Mouse (Mus musculus) forebrain, postnatal 0 days (tissue): ENCODE results near the gene Iqck. TPM values are rescaled to one million over a fixed set of nuclear protein-coding genes. Genes with fewer than 3 reads are reported as not detected.

Experiments used
- ATAC-seq: fragments of 200-750 bp; cut with Nextera tagmentation; 2 replicates; pipeline ENCODE4 v1.8.0; 2017; ENCODE audit warnings: mild to moderate bottlenecking, moderate library complexity
- DNase-seq: peaks from one replicate; pipeline ENCODE4 v3.0.0-alpha.2; 2015
- H3K27ac ChIP-seq: fragments of 300-500 bp; sonication (generic); 2 replicates; pipeline ENCODE4 v1.5.1; 2014; ENCODE audit warnings: low read depth, mild to moderate bottlenecking, antibody characterized with exemption, low read length, moderate library complexity, mixed read lengths
- H3K27me3 ChIP-seq: fragments of 300-500 bp; sonication (generic); 2 replicates; pipeline ENCODE4 v1.6.1; 2014; ENCODE audit warnings: mild to moderate bottlenecking, low read length, mixed read lengths; ENCODE audit not compliant: insufficient read depth
- H3K36me3 ChIP-seq: fragments of 300-500 bp; sonication (generic); 2 replicates; pipeline ENCODE4 v1.6.1; 2014; ENCODE audit warnings: mild to moderate bottlenecking, moderate library complexity; ENCODE audit not compliant: insufficient read depth
- H3K4me1 ChIP-seq: fragments of 300-500 bp; sonication (generic); 2 replicates; pipeline ENCODE4 v1.6.1; 2014; ENCODE audit warnings: antibody characterized with exemption; ENCODE audit not compliant: insufficient read depth
- H3K4me2 ChIP-seq: fragments of 300-500 bp; sonication (generic); 2 replicates; pipeline ENCODE4 v1.6.1; 2014; ENCODE audit warnings: low read depth, mild to moderate bottlenecking, moderate library complexity
- H3K4me3 ChIP-seq: fragments of 300-500 bp; sonication (generic); 2 replicates; pipeline ENCODE4 v1.5.1; 2014; ENCODE audit warnings: low read depth, low read length, mixed read lengths
- H3K9ac ChIP-seq: fragments of 300-500 bp; sonication (generic); 2 replicates; pipeline ENCODE4 v1.6.1; 2014; ENCODE audit warnings: mild to moderate bottlenecking
- H3K9me3 ChIP-seq: fragments of 300-500 bp; sonication (generic); 2 replicates; pipeline ENCODE4 v1.6.1; 2016; ENCODE audit warnings: low read length
- CTCF ChIP-seq: sonication (generic); IDR thresholded peaks from 2 replicates; pipeline ENCODE4 v1.5.1; 2016; ENCODE audit warnings: antibody characterized with exemption, control low read depth, low read depth
- WGBS: fragments of 180-500 bp; shearing (Covaris S2); extraction: QIAGEN DNeasy Blood & Tissue Kit; methylation state at CpG from one replicate; pipeline ENCODE4 v1.1.7; 2014; 5-methylcytosine and 5-hydroxymethylcytosine counted together
- polyA plus RNA-seq: library from polyadenylated mRNA; unstranded; fragments of >200 nt; fragmentation: Nextera tagmentation; extraction: Ambion mirVana; gene quantifications from 2 replicates; pipeline ENCODE4 v1.2.1, GENCODE M21; 2015
- total RNA-seq: library from RNA; depleted of rRNA; stranded (reverse); fragments of >200 nt; gene quantifications from 2 replicates; pipeline ENCODE4 v1.2.3, GENCODE M21; 2014

The Iqck gene
- total and polyA plus RNA-seq, 2 experiments from 2014 or later, result 6.2 to 7.1 TPM

GRCm38 (mm10) chr7:118879466-118880029, 24.0 kb downstream of the Iqck start:
- ATAC-seq (peak; percentile 48; the same call in 1 of the 2 replicates), DNase-seq (no peak)
- Histone ChIP-seq H3K9ac (no peak overlapping the region), H3K4me2 (no peak overlapping the region), H3K36me3 (no peaks in the 10 kb centered on the region), H3K4me3 (no peak overlapping the region), H3K27ac (no peak overlapping the region), H3K9me3 (no peaks in the 10 kb centered on the region), H3K27me3 (no peaks in the 10 kb centered on the region), H3K4me1 (no peaks in the 10 kb centered on the region)
- 84% methylated on average over 3 of the region's 3 CpGs for WGBS
- peak; percentile 40; the same call in 1 of the 2 replicates for TF ChIP-seq CTCF

DNA sequence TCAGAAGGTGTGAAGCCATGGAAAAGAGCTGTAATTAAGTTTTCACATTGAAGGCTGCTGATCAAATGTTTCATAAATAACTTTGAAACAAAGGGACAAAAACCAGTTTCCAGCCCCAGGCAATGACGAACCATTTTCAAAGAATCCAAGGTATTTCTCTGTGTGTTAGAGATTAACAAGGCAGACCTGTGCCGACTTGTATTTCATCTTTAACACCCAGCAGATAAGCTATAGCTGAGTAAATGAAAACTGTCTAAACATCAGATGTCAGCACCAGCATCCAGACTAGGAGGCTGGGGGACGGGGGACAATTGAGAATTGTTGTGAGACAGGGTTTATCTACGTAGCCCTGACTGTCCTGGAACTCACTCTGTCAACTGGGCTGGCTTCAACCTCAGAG, 28.4 kb downstream of the Iqck start:
- no peak overlapping the region for H3K4me3 ChIP-seq
- H3K4me1 ChIP-seq, result no peaks in the 10 kb centered on the region
- no peak for TF ChIP-seq CTCF
- no peak overlapping the region for H3K27ac ChIP-seq
- no peak overlapping the region for H3K9ac ChIP-seq
- ATAC-seq (no peak), DNase-seq (no peak)
- H3K4me2 ChIP-seq, result no peak overlapping the region
- H3K9me3 ChIP-seq, result no peaks in the 10 kb centered on the region
- no peaks in the 10 kb centered on the region for H3K36me3 ChIP-seq
- 76% methylated on average over 4 of the region's 4 CpGs for WGBS
- no peaks in the 10 kb centered on the region for H3K27me3 ChIP-seq

DNA sequence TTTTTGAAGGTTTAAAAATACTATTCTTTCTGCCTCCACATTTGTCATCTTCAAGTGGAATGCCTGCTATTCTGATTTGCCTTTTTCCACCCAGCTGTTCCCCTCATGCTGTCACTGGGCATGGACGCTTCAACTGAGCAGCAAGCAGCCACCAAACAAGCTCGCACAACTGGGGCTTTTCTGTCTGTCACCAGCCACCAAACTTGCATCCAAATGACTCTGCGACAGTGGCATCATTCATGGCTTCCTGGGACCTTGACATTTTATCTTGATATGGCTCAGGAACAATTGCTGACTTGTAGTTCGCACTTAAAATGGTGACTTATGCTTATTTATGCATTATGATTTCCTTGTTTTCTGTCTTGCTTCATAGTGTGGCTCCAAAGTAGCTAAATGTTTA, 29.4 kb downstream of the Iqck start:
- 76% methylated on average over 4 of the region's 4 CpGs for WGBS
- TF ChIP-seq CTCF, result no peak

DNA sequence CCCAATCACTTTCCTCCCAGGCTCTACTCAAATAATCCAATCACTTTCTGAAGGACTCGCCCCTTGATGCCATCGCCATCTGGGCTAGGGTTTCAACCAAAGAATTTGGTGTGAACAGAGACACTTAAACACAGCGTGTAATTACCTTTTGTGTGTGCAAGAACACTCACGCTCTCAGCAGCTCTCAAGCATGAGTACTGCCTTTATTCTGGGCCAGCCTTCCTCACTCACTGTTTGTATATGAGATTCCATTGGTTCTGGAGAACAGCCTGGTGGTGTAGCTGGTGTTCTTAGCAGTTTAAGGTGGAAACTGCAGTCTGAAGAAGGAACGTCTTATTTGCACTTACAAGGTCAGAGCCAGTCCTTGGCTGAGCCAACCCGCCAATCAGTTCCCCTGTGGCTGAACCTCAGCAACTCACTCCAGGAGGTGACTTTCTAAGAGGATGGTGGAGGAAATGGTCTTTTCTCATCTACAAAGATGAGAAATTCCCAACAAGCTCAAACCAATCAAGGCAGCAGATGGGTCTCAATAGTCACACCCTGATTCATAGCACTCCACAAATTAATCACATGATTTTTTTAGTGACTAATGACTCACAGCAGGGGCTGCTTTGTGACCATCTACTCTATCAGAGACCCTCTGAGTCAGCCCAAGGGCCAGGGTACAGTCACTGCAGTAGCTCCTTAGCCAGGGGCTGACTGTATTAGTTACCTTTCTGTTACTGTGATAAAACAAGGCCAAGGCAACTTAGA, 31.9 kb downstream of the Iqck start:
- no peak for DNase-seq

More for the DNA sequence above, 29.4 kb downstream of the Iqck start:
- no peak overlapping the region for H3K9ac ChIP-seq
- DNase-seq, result no peak
- no peaks in the 10 kb centered on the region for H3K4me1 ChIP-seq
- no peaks in the 10 kb centered on the region for H3K36me3 ChIP-seq
- no peak overlapping the region for H3K4me2 ChIP-seq
- no peak overlapping the region for H3K4me3 ChIP-seq
- no peaks in the 10 kb centered on the region for H3K27me3 ChIP-seq
- no peaks in the 10 kb centered on the region for H3K9me3 ChIP-seq
- no peak for ATAC-seq
- no peak overlapping the region for H3K27ac ChIP-seq

GRCm38 (mm10) chr7:118889046-118889680, 33.6 kb downstream of the Iqck start:
- Histone ChIP-seq H3K4me3 (no peak overlapping the region), H3K9ac (no peak overlapping the region), H3K9me3 (no peaks in the 10 kb centered on the region), H3K4me1 (no peaks in the 10 kb centered on the region), H3K4me2 (no peak overlapping the region), H3K27ac (no peak overlapping the region), H3K27me3 (no peaks in the 10 kb centered on the region), H3K36me3 (no peaks in the 10 kb centered on the region)
- TF ChIP-seq CTCF, result no peak
- ATAC-seq, result 0 out of 2 replicates have a peak, but pooled peaks have one; percentile 14
- WGBS, result 2% methylated on average over 3 of the region's 3 CpGs
- peak; percentile 30 for DNase-seq

More for the DNA sequence above, 31.9 kb downstream of the Iqck start:
- ATAC-seq, result no peak
- Histone ChIP-seq H3K27me3 (no peaks in the 10 kb centered on the region), H3K9ac (no peak overlapping the region), H3K4me3 (no peak overlapping the region), H3K27ac (no peak overlapping the region), H3K4me1 (no peaks in the 10 kb centered on the region), H3K36me3 (no peaks in the 10 kb centered on the region), H3K4me2 (no peak overlapping the region), H3K9me3 (no peaks in the 10 kb centered on the region)
- TF ChIP-seq CTCF, result no peak
- WGBS, result 23% methylated on average over 6 of the region's 6 CpGs

DNA sequence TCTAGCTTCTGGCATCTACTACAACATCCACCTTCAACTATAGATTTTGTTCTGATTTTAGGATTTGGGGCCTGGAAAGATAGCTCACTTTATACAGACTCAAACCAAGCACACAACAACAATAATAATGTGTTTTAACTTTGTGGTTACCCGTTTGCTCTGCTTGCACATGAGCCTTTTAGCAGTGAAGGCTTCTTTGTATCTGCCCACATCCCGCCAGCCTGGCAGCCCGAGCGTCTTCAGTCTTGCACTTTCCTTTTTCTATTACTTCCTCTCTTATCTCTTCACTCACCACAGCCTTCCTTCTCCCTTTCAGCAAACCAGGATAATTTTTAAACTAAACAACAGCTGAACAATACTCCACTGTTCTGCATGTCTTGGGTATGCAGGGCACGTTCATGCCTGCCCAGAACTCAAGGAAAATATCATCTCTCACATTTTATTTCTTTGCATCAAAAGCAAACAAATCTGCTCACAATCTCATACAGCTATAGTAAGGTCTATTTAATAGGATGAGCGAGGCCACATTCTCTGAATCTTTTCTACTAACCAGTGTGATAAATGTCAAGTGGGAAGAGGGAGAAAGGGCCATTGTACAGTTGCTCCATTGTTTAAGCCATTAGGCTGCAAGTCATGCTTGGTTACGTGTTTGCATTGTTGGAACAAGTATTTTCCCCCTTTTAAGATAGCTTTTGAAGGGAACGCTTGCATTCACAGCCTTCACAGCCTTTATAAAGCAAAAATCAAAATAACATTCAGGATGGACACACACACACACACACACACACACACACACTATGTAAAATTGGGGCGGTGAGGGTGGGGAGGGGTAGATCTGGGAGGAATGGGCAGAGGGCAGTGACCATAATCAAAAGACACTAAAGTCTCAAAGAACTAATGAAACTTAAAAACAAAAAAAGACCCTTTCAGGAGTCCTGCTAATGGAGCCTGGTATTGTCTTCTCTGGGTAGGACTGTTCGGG, 40.2 kb downstream of the Iqck start:
- Histone ChIP-seq H3K4me1 (no peaks in the 10 kb centered on the region), H3K9ac (no peak overlapping the region), H3K4me3 (no peak overlapping the region), H3K36me3 (no peaks in the 10 kb centered on the region), H3K27me3 (no peaks in the 10 kb centered on the region), H3K27ac (peak overlapping the region; percentile 45; the same call in 1 of the 2 replicates), H3K9me3 (no peaks in the 10 kb centered on the region), H3K4me2 (no peak overlapping the region)
- no peak for TF ChIP-seq CTCF
- DNase-seq (peak; percentile 34), ATAC-seq (peak; percentile 71)
- 29% methylated on average over 10 of the region's 10 CpGs for WGBS
